Mouse (Mus musculus): ENCODE results near the gene Irak3.

GRCm38 (mm10) chr10:120201131-120201921 lies 604 bp downstream of the Irak3 start, which contains the start of gene Tmbim4:
- TF ChIP-seq EP300 (IDR thresholded peaks at IDR 0.05; ENCODE audit: low read depth) (no peak), CTCF (IDR thresholded peaks at IDR 0.05; ENCODE audit: low read depth) (no peak)
